Mouse (Mus musculus) macrophage (primary cell): Measurements from ENCODE around the gene Sema3e. TPM values are rescaled to one million over a fixed set of nuclear protein-coding genes. Genes with fewer than 3 reads are reported as not detected.

Experiments used
- H3K27ac ChIP-seq: fragments of 350-480 bp; formaldehyde crosslinking; 2 replicates; pipeline ENCODE4 v1.9.0; 2021
- H3K36me3 ChIP-seq: fragments of 350-480 bp; formaldehyde crosslinking; 2 replicates; pipeline ENCODE4 v1.9.0; 2021; ENCODE audit errors: inconsistent target
- H3K4me3 ChIP-seq: fragments of 350-480 bp; formaldehyde crosslinking; 2 replicates; pipeline ENCODE4 v1.9.0; 2021; ENCODE audit errors: inconsistent target
- H3K79me2 ChIP-seq: fragments of 350-480 bp; formaldehyde crosslinking; 2 replicates; pipeline ENCODE4 v1.9.0; 2021; ENCODE audit errors: inconsistent target
- WGBS: methylation state at CpG from one replicate; pipeline ENCODE4 v1.1.7; 2026; ENCODE audit warnings: inconsistent platforms; ENCODE audit not compliant: missing documents; 5-methylcytosine and 5-hydroxymethylcytosine counted together
- polyA plus RNA-seq: library from polyadenylated mRNA; stranded (reverse); fragments of 250-400 nt; gene quantifications from 3 replicates; pipeline ENCODE4 v1.2.4, GENCODE M21; 2018; ENCODE audit warnings: inconsistent platforms

Sema3e gene
- polyA plus RNA-seq, 1 experiment from 2014 or later = not detected

DNA sequence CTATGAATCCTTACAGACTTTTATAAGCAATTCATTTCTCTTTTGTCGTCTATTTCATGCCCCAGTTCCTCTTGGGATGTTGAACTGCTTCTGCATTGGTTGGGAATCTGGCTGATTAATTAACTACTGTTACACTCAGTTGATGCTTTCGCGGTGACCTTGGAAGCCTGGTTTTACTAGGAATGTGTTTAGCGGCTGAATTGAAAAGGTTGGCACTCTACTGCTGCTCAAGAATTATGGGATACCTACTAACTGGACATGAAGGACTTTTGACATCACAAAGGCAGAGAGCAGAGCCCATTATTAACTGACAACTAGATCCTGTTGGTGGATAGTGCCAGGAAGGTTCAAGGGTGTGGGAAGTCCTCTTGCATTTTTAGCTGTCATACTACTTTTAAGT is 83.9 kb downstream of the Sema3e start:
- Histone ChIP-seq H3K4me3 (no peak overlapping the region), H3K79me2 (no peaks in the 10 kb centered on the region), H3K36me3 (no peaks in the 10 kb centered on the region), H3K27ac (no peak overlapping the region)
- WGBS = 89% methylated on average over 4 of the region's 4 CpGs

DNA sequence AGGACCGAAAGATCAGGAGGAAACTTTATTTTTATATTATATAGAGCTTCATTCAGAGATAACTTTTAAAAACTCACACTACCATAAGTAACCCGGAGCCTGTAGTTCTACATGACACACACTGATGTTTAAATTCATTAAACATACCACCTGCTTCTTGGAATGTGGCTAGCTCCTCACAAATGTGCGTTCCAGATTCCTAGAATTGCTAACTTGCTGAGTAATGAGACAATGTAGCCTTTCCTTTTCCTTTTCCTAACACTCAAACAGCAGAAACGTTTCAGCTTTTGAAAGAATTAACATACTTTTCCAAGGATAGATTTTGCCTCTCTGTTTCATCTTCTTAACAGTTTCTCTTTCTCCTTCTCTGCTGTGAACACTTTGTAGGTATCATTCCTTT is 86.3 kb downstream of the Sema3e start:
- no peak overlapping the region for H3K27ac ChIP-seq
- H3K4me3 ChIP-seq = no peak overlapping the region
- 65% methylated on average over 4 of the region's 4 CpGs for WGBS
- H3K79me2 ChIP-seq = no peaks in the 10 kb centered on the region
- H3K36me3 ChIP-seq = no peaks in the 10 kb centered on the region

DNA sequence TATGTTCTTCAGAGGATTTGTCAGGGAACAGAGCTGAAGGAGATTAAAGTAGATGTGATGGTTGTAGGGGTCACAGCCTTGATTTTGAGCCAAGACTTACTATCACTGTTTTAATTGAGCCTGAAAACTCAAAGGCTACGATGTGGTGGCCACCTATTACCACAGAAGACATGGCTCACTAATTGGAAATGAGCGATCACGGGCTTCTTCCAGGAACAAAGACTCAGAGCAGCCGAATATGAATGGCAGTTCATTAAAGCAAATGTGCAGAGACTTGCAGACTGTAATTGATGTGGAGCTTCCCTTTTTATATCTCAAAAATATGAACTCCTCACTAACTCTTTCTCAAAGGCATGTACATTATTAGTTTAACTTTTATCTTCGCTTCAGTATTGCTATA is 96.8 kb downstream of the Sema3e start:
- Histone ChIP-seq H3K27ac (no peak overlapping the region), H3K79me2 (no peaks in the 10 kb centered on the region)
- WGBS = 74% methylated on average over 5 of the region's 5 CpGs

DNA sequence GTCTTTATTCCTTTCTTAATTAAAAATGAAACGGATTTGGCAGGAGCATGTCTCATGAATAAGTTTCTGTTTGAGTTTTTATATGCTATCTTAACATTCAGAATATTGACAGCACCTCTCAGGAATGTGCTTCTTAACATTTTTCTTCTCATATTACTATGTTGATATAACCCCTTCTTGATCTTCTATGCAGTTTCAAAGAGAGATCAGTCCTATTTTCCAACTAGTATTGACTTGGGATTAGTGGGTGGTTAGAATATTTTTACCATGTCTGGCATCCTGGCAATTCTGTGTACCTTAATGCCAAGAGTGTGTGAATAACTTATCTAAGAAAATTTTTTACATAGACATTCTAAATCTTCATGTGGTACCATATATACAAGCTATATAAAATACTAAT is 101.5 kb downstream of the Sema3e start:
- Histone ChIP-seq H3K36me3 (no peaks in the 10 kb centered on the region), H3K79me2 (no peaks in the 10 kb centered on the region), H3K27ac (no peak overlapping the region), H3K4me3 (no peak overlapping the region)
- WGBS = 90% methylated on average over 1 of the region's 1 CpGs

More for the DNA sequence above, 96.8 kb downstream of the Sema3e start:
- Histone ChIP-seq H3K4me3 (no peak overlapping the region), H3K36me3 (no peaks in the 10 kb centered on the region)

DNA sequence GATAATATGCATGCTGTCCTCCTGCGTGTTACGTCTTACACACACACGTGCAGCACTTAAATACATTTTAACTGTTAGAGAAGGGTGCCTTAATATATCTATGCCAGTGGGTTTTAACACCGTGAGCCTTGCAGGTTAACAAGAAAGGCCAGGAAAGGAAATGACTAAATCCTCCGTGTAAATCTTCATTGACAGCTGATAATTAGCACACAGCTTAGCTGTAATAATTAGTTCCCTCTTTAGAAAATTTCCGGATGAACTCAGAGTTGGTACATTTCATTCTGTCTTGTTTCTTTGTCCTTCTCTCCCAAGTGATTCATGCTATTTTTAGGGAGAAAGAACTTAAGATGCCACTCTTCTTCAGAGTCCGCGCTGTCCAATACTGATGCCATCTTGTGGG is 110.9 kb downstream of the Sema3e start:
- Histone ChIP-seq H3K79me2 (no peaks in the 10 kb centered on the region), H3K36me3 (no peaks in the 10 kb centered on the region), H3K4me3 (no peak overlapping the region), H3K27ac (no peak overlapping the region)
- 66% methylated on average over 8 of the region's 8 CpGs for WGBS

DNA sequence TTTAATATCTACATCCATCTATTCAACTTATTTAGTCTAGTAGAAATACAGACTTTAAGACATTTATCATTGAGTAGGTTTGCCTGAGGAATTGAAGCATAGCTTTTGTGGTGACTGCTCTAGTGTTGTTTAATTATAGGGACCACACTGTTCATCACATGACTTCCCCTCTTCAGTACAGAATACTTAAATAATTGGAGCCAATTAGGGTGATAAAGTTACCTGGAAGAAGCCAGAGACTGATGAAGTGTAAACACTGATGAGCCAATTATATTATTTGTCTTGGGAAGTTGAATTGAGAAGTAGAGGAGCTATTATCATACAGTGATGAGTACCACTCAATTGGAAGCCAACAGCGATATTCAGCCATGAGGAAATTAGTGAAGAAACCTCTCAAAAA is 113.6 kb downstream of the Sema3e start:
- H3K79me2 ChIP-seq = no peaks in the 10 kb centered on the region

DNA sequence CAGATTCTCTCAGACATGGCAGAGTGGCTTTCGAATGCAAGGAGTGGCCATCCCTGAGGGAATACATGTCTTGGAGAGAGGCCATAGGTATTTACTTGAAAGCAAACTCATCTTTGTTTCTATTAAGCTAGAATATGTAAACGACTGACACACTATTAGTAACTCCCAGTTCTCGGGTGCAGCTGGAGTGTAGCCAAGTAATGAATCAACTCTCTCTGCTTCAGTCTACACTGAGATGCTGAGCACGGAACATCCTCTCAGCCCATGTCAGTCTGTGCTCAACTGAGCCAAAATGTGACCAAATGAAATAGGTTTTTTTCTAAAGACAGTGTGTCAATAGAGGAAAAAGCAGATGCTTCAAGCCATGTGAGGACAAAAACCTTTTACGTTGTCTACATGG is 137.5 kb downstream of the Sema3e start:
- H3K4me3 ChIP-seq = no peak overlapping the region
- no peaks in the 10 kb centered on the region for H3K36me3 ChIP-seq
- no peak overlapping the region for H3K27ac ChIP-seq
- H3K79me2 ChIP-seq = no peaks in the 10 kb centered on the region
- WGBS = 89% methylated on average over 5 of the region's 5 CpGs

More for the DNA sequence above, 113.6 kb downstream of the Sema3e start:
- Histone ChIP-seq H3K36me3 (no peaks in the 10 kb centered on the region), H3K4me3 (no peak overlapping the region), H3K27ac (no peak overlapping the region)
- WGBS = 100% methylated on average over 1 of the region's 1 CpGs

DNA sequence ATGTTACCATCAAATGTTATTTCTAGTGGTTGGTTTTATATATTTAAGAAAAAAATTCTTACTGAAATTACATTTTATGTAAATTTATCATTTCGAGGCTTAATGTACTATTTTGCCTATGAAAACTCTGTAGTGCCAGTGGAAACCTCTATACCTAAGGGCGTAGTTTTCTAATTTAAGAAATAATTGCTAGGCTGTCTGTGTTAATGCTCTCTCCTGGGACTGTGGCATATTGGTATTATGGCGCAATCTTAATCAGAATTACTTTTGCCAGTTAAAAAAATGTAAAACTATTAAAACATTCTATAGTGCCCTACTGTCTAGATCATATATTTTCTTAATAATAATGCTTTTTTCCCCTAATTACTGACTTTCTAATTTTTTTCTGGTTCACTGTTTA is 138.2 kb downstream of the Sema3e start:
- Histone ChIP-seq H3K27ac (no peak overlapping the region), H3K4me3 (no peak overlapping the region), H3K79me2 (no peaks in the 10 kb centered on the region), H3K36me3 (no peaks in the 10 kb centered on the region)
- 86% methylated on average over 3 of the region's 3 CpGs for WGBS

DNA sequence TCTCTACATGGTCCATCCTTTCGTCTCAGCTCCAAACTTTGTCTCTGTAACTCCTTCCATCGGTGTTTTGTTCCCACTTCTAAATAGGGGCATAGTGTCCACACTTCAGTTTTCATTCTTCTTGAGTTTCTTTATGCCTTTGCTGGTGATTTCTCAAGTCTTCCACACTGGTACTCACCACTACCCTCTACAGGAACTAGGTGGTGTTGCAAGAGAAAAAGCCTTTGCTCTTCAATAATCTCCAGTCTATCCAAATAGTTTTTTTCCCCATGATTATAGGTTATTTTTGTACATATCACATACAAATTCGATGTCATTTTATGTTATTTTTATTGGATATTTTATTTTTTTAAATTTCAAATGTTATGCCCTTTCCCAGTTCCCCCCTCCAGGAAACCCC is 142.7 kb downstream of the Sema3e start:
- 90% methylated on average over 2 of the region's 3 CpGs for WGBS
- Histone ChIP-seq H3K36me3 (no peaks in the 10 kb centered on the region), H3K79me2 (no peaks in the 10 kb centered on the region), H3K4me3 (no peak overlapping the region), H3K27ac (no peak overlapping the region)

DNA sequence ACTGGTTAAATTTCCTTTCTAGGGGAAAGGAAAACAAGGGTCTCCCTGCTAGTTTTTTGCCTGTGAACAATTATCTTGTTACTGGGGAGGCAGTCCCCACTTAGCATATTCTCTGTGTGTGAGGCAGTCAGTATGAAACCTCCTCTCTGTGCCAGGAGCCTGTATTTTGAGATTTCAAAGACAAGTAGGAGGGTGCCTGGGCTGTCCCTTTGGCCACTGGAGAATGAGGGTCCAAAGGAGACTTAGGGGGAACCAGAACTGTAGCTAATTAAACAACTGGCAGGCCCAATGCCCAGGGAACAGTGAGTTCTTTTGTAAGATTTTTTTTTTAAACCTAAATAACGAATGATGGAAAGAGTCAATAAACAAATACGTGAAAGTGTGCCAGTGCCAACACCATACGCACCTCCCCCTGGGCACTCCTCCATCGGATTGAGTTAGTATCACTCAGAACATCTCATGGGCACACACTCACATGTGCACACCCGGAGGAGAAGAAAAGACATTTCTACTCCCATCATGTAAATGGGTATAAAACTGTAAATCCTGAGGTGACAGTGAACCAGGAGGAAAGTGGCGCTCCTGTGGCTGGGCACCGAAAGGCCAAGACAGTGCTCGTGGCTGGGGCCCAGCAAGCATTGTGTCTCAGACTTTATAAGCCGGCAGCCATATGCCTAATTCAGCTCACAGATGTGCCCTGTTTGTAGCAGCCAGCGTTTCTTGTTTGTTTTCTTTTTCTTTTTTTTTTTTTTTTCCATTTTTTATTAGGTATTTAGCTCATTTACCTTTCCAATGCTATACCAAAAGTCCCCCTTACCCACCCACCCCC is 148.5 kb downstream of the Sema3e start:
- Histone ChIP-seq H3K4me3 (no peak overlapping the region), H3K27ac (no peak overlapping the region), H3K79me2 (no peaks in the 10 kb centered on the region), H3K36me3 (no peaks in the 10 kb centered on the region)
- 96% methylated on average over 8 of the region's 10 CpGs for WGBS

DNA sequence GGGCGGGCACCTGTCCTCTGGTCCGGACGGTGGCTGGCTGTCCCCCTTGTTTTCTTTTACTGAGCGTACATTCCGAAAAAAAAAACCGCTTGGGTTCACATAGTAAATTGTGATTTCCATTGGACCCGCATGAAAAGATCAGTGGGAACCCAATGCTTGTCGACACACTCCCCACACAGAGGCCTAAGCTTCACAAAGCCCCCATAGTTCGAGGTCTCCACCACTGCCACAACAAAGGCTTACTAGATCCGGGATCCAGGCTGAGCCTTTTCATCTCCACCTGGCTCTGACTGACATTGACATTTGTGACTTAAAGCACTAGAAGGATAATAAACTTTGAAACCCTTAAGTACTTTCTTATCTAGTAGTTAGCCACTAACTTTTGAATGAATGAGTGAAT is 155.5 kb downstream of the Sema3e start:
- WGBS = 89% methylated on average over 7 of the region's 10 CpGs
- Histone ChIP-seq H3K27ac (no peak overlapping the region), H3K79me2 (no peaks in the 10 kb centered on the region), H3K36me3 (no peaks in the 10 kb centered on the region), H3K4me3 (no peak overlapping the region)

DNA sequence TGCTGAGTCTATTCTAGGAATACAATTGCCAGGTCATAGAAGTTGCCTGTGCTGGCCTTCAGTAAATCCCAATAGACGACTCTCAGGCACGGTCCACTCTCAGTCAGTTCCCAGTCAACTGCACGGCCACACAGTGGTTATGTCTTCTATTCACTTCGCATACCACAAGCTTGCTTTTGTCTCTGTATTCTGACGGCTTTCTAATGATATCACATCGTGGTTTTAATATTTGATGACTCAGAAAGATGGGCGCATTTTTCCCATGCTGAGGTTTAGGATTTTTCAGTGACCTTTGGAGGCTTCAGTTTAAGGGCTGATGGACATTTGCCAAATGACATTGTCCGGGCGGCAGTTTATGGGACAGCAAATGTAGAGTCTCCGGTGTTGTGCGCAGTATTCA is 157.1 kb downstream of the Sema3e start:
- Histone ChIP-seq H3K27ac (no peak overlapping the region), H3K36me3 (no peaks in the 10 kb centered on the region), H3K4me3 (no peak overlapping the region), H3K79me2 (no peaks in the 10 kb centered on the region)
- 93% methylated on average over 11 of the region's 11 CpGs for WGBS

DNA sequence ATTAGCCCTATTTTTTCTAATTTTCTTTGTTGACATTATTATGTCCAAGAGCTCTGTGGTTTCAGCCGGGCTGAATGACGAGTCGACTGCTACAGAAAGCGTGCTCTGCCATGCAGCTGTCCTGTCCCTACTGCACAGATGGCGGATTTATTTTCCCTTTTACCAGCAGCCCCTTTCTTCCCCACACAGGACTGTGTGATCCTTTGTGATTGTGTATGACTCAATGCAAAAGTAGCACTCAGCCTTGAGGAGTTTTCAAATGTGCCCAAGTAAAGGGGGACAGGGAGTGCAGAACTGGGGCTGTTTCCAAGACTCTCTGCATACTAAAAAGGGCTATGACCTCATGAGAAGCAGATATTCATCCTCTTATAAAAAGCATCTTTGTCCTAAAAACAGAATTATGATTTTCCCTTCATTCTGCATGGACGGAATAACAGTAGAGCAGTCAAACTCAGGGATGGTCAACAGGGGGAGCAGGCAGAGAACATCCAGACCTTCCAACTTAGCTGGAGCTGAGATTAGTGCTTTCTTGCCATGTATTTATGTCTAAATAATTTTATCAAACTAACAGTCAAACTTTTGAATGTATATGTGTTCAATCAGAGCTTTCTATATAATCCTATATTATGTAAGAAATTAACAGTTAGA is 170.2 kb downstream of the Sema3e start:
- 89% methylated on average over 6 of the region's 6 CpGs for WGBS
- H3K4me3 ChIP-seq = no peak overlapping the region

DNA sequence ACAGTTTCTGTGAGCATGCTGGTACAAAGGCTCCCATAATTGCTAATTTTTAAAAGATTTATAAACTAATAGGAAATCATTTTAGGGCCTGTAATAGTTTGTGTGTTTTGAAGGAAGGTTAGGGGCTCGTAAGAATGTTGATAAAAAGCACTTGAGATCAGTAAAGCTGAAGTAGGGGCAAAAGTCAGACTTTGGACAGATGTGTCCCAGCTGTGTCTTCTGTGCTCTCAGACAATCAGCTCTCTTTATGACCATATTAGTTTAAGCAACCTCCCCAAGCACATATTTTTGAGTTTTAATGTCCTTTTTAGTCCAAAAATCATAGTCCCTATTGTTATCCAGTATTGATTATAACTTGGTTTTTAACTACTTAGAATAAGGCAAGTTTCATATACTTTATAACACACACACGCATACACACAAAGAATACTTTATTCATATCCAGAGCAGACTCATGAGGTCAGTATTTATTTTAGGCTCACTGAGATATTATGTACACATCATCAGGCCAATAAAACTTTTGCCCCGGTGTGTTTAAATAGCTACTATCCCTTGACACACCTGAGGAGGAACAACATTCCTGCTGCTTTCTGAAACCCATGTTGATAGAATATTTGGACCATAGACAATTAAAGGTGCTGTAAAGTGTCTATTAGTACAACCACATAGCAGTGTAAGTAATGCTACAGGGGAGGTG is 173.4 kb downstream of the Sema3e start:
- Histone ChIP-seq H3K27ac (no peak overlapping the region), H3K4me3 (no peak overlapping the region), H3K79me2 (no peaks in the 10 kb centered on the region), H3K36me3 (no peaks in the 10 kb centered on the region)
- WGBS = 65% methylated on average over 3 of the region's 3 CpGs

More for the DNA sequence above, 170.2 kb downstream of the Sema3e start:
- no peaks in the 10 kb centered on the region for H3K79me2 ChIP-seq
- no peak overlapping the region for H3K27ac ChIP-seq
- H3K36me3 ChIP-seq = no peaks in the 10 kb centered on the region

DNA sequence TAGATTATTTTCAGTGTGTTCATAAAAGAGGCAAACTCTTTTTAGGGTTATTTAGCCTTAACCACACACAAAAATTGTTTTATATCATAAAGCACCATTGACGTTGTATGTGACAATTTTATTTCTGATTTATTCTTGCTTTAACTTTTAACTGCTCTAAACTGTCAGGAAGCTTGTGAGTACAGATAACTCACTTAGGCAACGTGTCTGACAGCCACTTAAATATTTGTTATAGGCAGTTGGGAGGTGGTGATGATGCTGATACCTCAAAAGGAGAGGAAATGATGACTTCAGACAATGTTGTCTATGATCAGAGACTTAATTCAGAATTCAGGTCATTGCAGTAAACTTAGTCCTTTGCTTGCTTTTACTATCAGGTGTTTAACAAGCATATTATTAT is 181.7 kb downstream of the Sema3e start:
- Histone ChIP-seq H3K36me3 (no peaks in the 10 kb centered on the region), H3K79me2 (no peaks in the 10 kb centered on the region), H3K27ac (no peak overlapping the region), H3K4me3 (no peak overlapping the region)
- 53% methylated on average over 2 of the region's 2 CpGs for WGBS
